Mouse (Mus musculus) hindbrain, embryonic 11.5 days (tissue): ENCODE data around the gene Atp5mpl. TPM values are rescaled to one million over a fixed set of nuclear protein-coding genes. Genes with fewer than 3 reads are reported as not detected.
"Not testable (repeated sequence)": the region's sequence is repeated elsewhere in the genome, so short reads cannot be mapped to it uniquely, and the experiment has no call there.

Experiments used
- ATAC-seq: fragments of 200-750 bp; cut with Nextera tagmentation; 2 replicates; pipeline ENCODE4 v1.8.0; 2017; ENCODE audit warnings: mild to moderate bottlenecking, moderate TSS enrichment, moderate library complexity; ENCODE audit not compliant: low FRiP score
- DNase-seq: peaks from one replicate; pipeline ENCODE4 v3.0.0-alpha.2; 2015; ENCODE audit warnings: low spot score
- H3K27ac ChIP-seq: fragments of 300-500 bp; sonication (generic); 2 replicates; pipeline ENCODE4 v1.5.1; 2014; ENCODE audit warnings: mild to moderate bottlenecking, low read depth, low read length
- H3K27me3 ChIP-seq: fragments of 300-500 bp; sonication (generic); 2 replicates; pipeline ENCODE4 v1.6.1; 2014; ENCODE audit warnings: mild to moderate bottlenecking, low read length, moderate library complexity, mixed read lengths; ENCODE audit not compliant: control insufficient read depth, insufficient read depth
- H3K36me3 ChIP-seq: fragments of 300-500 bp; sonication (generic); 2 replicates; pipeline ENCODE4 v1.6.1; 2014; ENCODE audit warnings: mild to moderate bottlenecking, low read length, moderate library complexity, mixed read lengths; ENCODE audit not compliant: control insufficient read depth, insufficient read depth
- H3K4me1 ChIP-seq: fragments of 300-500 bp; sonication (generic); replicated peaks from 2 replicates; pipeline ENCODE4 v1.6.1; 2014; ENCODE audit warnings: low read length, mixed read lengths; ENCODE audit not compliant: control insufficient read depth, insufficient read depth
- H3K4me2 ChIP-seq: fragments of 300-500 bp; sonication (generic); replicated peaks from 2 replicates; pipeline ENCODE4 v1.6.1; 2014; ENCODE audit warnings: mild to moderate bottlenecking, low read depth, low read length
- H3K4me3 ChIP-seq: fragments of 300-500 bp; sonication (generic); 2 replicates; pipeline ENCODE4 v1.5.1; 2014; ENCODE audit warnings: low read depth, low read length
- H3K9ac ChIP-seq: fragments of 300-500 bp; sonication (generic); 2 replicates; pipeline ENCODE4 v1.6.1; 2014; ENCODE audit warnings: low read depth, low read length
- H3K9me3 ChIP-seq: fragments of 300-500 bp; sonication (generic); 2 replicates; pipeline ENCODE4 v1.6.1; 2016; ENCODE audit warnings: low read length; ENCODE audit not compliant: control insufficient read depth
- WGBS: fragments of 180-500 bp; shearing (Covaris S2); extraction: QIAGEN DNeasy Blood & Tissue Kit; methylation state at CpG from one replicate; pipeline ENCODE4 v1.1.7; 2014; 5-methylcytosine and 5-hydroxymethylcytosine counted together
- polyA plus RNA-seq: library from polyadenylated mRNA; unstranded; fragments of >200 nt; fragmentation: Nextera tagmentation; extraction: Ambion mirVana; gene quantifications from 2 replicates; pipeline ENCODE4 v1.2.1, GENCODE M21; 2014

The Atp5mpl gene
- polyA plus RNA-seq, 1 experiment from 2014 or later = 582 TPM

DNA sequence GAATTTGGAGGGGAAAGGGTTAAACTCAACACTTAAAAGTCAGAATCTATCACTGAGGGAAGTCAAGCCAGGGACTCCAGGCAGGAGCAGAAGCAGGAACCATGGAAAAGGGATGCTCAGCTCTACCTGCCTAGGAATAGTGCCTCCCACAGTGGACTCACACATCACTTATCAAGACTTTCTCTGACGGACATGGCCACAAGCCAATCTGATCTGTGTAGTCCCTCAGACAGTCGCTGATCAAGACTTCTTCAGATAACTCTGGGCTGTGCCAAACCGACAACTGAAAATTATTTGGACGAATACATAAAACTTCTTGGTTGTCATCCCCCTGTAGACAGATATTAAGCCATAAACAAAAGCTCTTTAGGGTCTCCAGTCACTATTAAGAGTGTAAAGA lies 3.3 kb upstream of the Atp5mpl start:
- ATAC-seq (no peak), DNase-seq (no peak)
- Histone ChIP-seq H3K4me2 (no peak overlapping the region), H3K4me3 (no peak overlapping the region), H3K4me1 (peaks cover 2% of the 10 kb centered on the region; the same call in 1 of the 2 replicates), H3K27ac (no peak overlapping the region), H3K9me3 (no peaks in the 10 kb centered on the region), H3K27me3 (no peaks in the 10 kb centered on the region), H3K36me3 (no peaks in the 10 kb centered on the region), H3K9ac (no peak overlapping the region)
- 82% methylated on average over 4 of the region's 4 CpGs for WGBS

- Histone ChIP-seq H3K4me3 (no peak overlapping the region), H3K9me3 (no peaks in the 10 kb centered on the region), H3K36me3 (peaks cover 7% of the 10 kb centered on the region), H3K27me3 (no peaks in the 10 kb centered on the region), H3K9ac (no peak overlapping the region), H3K4me1 (peaks cover 2% of the 10 kb centered on the region; the same call in 1 of the 2 replicates), H3K4me2 (no peak overlapping the region), H3K27ac (no peak overlapping the region)
- ATAC-seq (no peak), DNase-seq (no peak)
- 86% methylated on average over 5 of the region's 5 CpGs for WGBS
Observed at GRCm38 (mm10) chr12:111963339-111963738, 3.4 kb downstream of the Atp5mpl start.

GRCm38 (mm10) chr12:111958101-111958865 lies 8.5 kb downstream of the Atp5mpl start:
- H3K9me3 ChIP-seq = no peaks in the 10 kb centered on the region
- no peak overlapping the region for H3K27ac ChIP-seq
- WGBS = 51% methylated on average over 9 of the region's 9 CpGs
- peaks cover 7% of the 10 kb centered on the region for H3K36me3 ChIP-seq
- no peaks in the 10 kb centered on the region for H3K4me1 ChIP-seq
- no peak overlapping the region for H3K4me2 ChIP-seq
- ATAC-seq (peak; percentile 54; the same call in 1 of the 2 replicates), DNase-seq (peak; percentile 79)
- H3K27me3 ChIP-seq = no peaks in the 10 kb centered on the region
- no peak overlapping the region for H3K4me3 ChIP-seq
- H3K9ac ChIP-seq = no peak overlapping the region

DNA sequence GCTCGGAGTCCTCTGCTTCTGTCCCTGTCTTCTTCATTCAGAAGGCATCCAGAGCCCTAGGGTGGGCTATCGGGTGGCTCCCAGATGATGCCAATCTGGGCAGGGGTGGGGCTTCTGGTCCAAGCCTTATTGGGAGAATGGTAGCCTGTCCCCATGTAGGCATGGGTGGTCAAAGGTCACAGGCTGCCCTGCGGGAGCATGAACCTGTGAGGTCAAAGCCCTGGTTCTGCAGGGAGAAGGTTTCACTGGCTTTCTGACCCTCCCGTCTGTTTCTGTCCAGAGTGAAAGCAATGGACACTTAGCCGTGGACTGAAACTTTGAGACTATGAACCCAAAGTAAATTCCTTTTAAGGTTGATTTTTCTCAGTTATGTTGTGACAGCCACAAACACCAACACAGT lies 10.6 kb downstream of the Atp5mpl start:
- Histone ChIP-seq H3K27me3 (no peaks in the 10 kb centered on the region), H3K4me2 (no peak overlapping the region), H3K4me1 (no peaks in the 10 kb centered on the region), H3K4me3 (no peak overlapping the region), H3K9me3 (no peaks in the 10 kb centered on the region), H3K27ac (no peak overlapping the region), H3K36me3 (peaks cover 7% of the 10 kb centered on the region), H3K9ac (no peak overlapping the region)
- DNase-seq (no peak), ATAC-seq (no peak)
- WGBS = 71% methylated on average over 5 of the region's 5 CpGs

DNA sequence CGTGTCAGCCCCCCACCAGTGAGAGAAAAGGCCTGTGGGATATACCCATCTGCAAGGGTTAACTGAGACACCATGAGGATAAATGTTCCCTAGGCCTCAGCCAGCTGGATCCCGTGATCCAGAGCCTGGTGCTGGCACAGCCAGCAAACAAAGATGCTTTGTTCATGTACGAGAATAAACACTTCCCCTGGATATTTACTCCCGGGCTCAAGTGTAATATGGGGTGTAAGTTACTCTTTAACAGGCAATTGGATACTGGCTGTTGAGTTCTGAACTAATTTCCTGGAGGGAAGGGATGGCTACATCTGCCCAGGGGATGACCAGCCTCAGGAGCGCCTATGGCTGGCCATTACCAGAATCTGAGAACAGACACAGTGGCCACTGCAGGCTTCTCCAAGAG lies 15.1 kb downstream of the Atp5mpl start:
- DNase-seq (no peak), ATAC-seq (no peak)
- no peaks in the 10 kb centered on the region for H3K36me3 ChIP-seq
- H3K27me3 ChIP-seq = no peaks in the 10 kb centered on the region
- no peak overlapping the region for H3K4me2 ChIP-seq
- H3K9ac ChIP-seq = no peak overlapping the region
- 55% methylated on average over 5 of the region's 5 CpGs for WGBS
- no peaks in the 10 kb centered on the region for H3K4me1 ChIP-seq
- no peaks in the 10 kb centered on the region for H3K9me3 ChIP-seq
- H3K4me3 ChIP-seq = no peak overlapping the region
- no peak overlapping the region for H3K27ac ChIP-seq

- no peak for DNase-seq
- 83% methylated on average over 5 of the region's 5 CpGs for WGBS
Observed at GRCm38 (mm10) chr12:111950486-111950885, 16.3 kb downstream of the Atp5mpl start.

DNA sequence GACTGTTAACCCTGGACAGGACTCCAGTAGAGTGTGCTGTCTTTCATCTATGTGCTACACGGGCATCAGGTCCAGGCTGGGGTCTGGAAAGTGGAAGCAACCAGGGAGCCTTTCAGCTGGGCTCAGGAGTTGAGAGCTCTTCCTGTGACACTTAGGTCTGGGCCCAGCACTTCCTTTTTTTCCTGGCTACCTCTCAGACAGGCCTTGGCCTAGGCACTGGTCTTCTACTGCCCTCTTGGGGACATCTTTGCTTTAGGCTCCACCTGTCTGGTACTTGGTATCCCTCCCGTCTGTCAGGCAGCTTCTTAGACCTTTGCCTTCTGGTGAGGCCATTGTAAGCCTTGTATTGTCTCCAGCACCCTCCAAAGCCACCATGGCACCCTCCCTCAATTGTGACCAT lies 20.1 kb downstream of the Atp5mpl start:
- Histone ChIP-seq H3K27ac (no peak overlapping the region), H3K4me2 (no peak overlapping the region), H3K36me3 (no peaks in the 10 kb centered on the region), H3K27me3 (no peaks in the 10 kb centered on the region), H3K4me3 (no peak overlapping the region), H3K9ac (no peak overlapping the region), H3K4me1 (no peaks in the 10 kb centered on the region), H3K9me3 (no peaks in the 10 kb centered on the region)
- 33% methylated on average over 2 of the region's 2 CpGs for WGBS
- DNase-seq = no peak
- ATAC-seq = no peak

More at GRCm38 (mm10) chr12:111950486-111950885, 16.3 kb downstream of the Atp5mpl start:
- H3K4me1 ChIP-seq = no peaks in the 10 kb centered on the region
- H3K4me3 ChIP-seq = no peak overlapping the region
- H3K9me3 ChIP-seq = no peaks in the 10 kb centered on the region
- ATAC-seq = no peak
- no peak overlapping the region for H3K27ac ChIP-seq
- no peak overlapping the region for H3K4me2 ChIP-seq
- no peaks in the 10 kb centered on the region for H3K27me3 ChIP-seq
- H3K9ac ChIP-seq = no peak overlapping the region
- no peaks in the 10 kb centered on the region for H3K36me3 ChIP-seq

- ATAC-seq = 0 out of 2 replicates have a peak, but pooled peaks have one; percentile 43
- H3K27ac ChIP-seq = 0 out of 2 replicates have a peak overlapping the region, but pooled peaks have one; percentile 3
- not testable (repeated sequence) for H3K27me3 ChIP-seq, H3K4me1 ChIP-seq, DNase-seq, H3K9ac ChIP-seq, H3K4me3 ChIP-seq, H3K4me2 ChIP-seq, H3K36me3 ChIP-seq, H3K9me3 ChIP-seq
- WGBS = 66% methylated on average over 9 of the region's 15 CpGs
Observed at GRCm38 (mm10) chr12:111945765-111946655, 20.8 kb downstream of the Atp5mpl start.
